Mouse (Mus musculus) urinary bladder, postnatal 36 days (tissue): Measurements from ENCODE around the gene Prkar1a.
A peak's percentile ranks its signal among the peaks of the same experiment; 100 is the strongest.

Experiments used
- DNase-seq, 2 experiments: peaks; one replicate each; pipeline ENCODE4 v3.0.0; 2022; ENCODE audit warnings: low spot score in 2 of 2, mixed read lengths in 1 of 2

Gene Prkar1a

GRCm38 (mm10) chr11:109672881-109673739 is 23.9 kb downstream of the Prkar1a start:
- DNase-seq, result no peak

DNA sequence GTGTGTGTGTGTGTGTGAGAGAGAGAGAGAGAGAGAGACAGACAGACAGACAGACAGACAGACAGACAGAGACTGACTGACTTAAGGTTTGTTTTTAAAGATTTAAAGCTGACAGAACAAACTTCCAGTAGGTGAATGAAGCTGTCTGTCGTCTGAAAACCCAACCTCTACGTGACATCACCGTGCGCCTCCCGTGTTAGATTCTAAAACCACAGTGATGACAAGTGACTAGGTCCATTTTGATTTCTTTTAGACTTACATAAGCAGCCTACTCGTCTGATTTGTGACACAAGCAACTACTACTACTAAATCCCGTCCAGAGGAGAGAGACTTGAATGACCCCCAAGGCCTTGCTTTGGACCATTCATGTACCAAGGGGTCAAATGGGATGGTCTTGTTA is 24.5 kb downstream of the Prkar1a start:
- no peak for DNase-seq

DNA sequence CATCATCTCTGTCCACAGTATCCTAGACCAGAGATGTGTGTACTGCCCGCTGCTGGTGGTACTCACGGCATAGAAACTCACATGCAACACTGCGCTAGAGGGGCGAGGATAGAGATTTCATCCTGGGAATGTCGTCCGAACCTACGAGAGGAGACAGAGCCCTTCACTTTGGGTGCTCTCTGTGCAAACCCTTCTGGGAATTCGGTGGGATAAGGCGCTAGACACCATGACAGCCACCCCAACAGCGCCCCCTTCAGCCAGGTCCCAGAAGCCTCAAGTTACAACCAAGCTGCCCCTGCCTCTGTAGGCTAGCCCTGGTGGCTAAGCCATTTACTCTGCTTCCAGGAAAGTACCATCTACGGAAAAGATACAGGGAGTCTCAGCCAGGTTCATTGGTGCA is 25.3 kb downstream of the Prkar1a start:
- DNase-seq, result no peak

DNA sequence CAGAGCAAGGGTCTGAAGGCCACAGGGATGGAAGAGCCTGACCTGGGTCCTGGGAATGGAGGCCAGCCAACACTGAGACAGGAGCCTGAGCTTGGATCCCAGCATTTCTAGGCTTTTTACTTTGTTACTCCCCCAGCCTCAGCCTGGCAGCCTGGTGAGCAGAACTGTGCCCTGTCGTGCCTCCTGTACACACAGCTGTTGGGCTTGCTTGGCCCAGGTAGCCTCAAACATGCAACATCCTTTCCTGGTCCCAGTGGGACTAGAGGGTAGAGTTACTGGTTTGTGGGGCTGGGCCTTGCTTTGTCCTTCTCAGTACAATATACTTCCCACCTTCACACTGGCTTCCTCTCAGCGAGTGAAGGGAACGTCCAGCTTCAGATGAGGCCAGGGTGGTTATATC is 26.0 kb downstream of the Prkar1a start:
- no peak for DNase-seq

GRCm38 (mm10) chr11:109675771-109676170 is 26.6 kb downstream of the Prkar1a start:
- no peak for DNase-seq

- no peak for DNase-seq
Observed at GRCm38 (mm10) chr11:109676621-109677373, 27.6 kb downstream of the Prkar1a start.

DNA sequence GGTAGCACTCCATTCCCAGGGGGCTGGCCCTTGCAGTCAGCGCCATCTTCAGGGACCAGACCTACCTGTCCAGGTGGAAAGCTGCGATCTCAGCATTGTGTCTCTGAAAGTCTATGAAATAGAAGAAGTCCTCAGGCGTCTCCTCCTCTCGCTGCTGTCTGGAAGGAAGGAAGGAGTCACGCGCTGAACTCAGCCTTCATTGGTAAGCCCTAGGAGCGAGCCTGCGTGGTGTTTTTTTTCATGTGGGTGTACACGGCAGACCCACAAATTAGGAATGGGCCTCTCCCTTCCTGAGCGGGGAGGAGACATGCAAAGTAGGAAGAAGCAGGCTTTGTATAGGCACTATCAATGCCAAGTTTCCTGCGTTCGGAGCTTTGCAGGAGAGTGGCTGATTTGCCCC is 29.1 kb downstream of the Prkar1a start:
- no peak for DNase-seq

- DNase-seq, result no peak
Observed at GRCm38 (mm10) chr11:109680934-109681333, 31.7 kb downstream of the Prkar1a start.

GRCm38 (mm10) chr11:109681556-109681955 is 32.4 kb downstream of the Prkar1a start:
- no peak for DNase-seq

DNA sequence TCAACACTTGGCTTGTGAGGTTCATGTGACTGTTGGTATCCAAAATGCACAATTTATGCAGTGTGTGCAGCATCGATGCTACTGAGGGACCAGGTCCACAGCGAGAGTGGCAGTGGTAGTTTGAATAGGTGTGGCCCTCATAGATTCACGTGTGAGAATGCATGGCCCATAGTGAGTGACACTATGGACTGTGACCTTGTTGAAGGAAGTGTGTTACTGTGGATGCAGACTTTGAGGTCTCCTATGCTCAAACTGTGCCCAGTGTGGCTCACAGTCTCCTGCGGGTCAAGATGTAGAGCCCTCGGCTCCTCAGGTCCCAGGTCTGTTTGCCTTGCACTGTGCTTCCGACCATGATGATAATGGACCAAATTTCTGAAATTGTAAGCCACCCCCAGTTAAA is 33.0 kb downstream of the Prkar1a start:
- DNase-seq, result no peak

DNA sequence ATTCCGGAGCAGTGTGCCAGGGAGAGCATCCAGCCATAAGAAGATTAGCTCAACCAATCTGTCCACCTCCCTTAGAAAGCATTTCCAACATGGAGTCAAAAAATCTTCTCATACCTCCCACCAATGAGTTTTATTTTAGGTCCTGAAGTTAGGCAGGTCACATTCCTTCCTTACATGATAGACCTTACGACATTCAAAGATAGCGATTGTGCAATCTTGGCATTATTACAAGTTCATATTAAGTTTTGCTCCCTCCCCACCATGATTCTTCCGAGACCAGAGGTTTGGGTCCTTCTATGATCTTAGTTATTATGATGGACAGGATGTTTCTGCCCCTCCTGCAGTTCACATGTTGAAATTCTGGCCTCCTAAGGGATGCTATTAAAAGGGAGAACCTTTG is 40.3 kb downstream of the Prkar1a start:
- DNase-seq, result no peak

DNA sequence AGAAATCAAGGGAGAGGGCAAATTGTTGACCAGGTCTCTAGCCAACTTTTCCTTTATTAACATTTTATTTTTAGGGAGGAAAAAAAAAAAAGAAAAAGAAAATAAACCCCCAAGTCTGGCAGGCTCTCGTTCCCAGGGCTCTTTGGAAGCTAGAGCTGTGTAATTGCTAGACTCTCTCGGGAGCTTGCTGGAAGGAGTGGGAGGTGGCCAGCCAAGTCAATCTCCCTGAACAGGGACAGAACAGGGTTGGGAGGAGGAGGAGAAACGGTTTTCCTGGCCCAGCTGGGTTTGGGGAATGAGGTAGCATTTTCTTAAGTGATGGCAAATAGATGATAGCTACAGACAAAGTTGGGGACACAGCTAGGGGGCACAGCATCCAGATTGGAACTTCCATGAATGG is 43.5 kb downstream of the Prkar1a start:
- DNase-seq, result peak in 1 of 2 experiments; percentile 38

- no peak for DNase-seq
Observed at GRCm38 (mm10) chr11:109696519-109696918, 47.3 kb downstream of the Prkar1a start.

DNA sequence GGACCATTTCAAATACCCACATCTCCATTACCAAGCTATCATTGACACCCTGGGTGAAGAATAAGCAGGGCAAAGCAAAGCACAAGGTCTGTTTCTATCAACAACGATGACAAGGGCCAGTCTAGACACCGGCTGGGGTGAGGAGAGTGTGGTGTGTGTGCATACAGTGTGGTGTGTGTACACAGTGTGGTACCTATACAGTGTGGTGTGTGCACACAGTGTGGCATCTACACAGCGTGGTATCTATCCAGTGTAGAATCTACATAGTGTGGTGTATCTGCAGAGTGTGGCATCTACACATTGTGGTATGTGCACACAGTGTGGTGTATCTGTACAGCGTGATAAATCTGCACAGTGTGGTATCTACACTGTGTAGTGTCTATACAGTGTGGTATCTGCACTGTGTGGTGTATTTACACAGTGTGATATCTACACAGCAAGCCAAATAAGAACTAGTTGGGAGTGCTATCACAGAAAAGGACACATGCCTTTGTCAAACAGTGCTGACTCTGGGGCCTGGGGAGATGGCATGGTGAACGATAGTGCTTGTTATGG is 48.0 kb downstream of the Prkar1a start:
- no peak for DNase-seq

- DNase-seq, result peak; percentile 27 to 36
Observed at GRCm38 (mm10) chr11:109698740-109699139, 49.5 kb downstream of the Prkar1a start.

GRCm38 (mm10) chr11:109699784-109700183 is 50.6 kb downstream of the Prkar1a start:
- DNase-seq, result no peak

GRCm38 (mm10) chr11:109700761-109701160 is 51.6 kb downstream of the Prkar1a start:
- DNase-seq, result peak in 1 of 2 experiments; percentile 35

- no peak for DNase-seq
Observed at GRCm38 (mm10) chr11:109702031-109702815, 53.0 kb downstream of the Prkar1a start.

GRCm38 (mm10) chr11:109703845-109704244 is 54.6 kb downstream of the Prkar1a start:
- no peak for DNase-seq

DNA sequence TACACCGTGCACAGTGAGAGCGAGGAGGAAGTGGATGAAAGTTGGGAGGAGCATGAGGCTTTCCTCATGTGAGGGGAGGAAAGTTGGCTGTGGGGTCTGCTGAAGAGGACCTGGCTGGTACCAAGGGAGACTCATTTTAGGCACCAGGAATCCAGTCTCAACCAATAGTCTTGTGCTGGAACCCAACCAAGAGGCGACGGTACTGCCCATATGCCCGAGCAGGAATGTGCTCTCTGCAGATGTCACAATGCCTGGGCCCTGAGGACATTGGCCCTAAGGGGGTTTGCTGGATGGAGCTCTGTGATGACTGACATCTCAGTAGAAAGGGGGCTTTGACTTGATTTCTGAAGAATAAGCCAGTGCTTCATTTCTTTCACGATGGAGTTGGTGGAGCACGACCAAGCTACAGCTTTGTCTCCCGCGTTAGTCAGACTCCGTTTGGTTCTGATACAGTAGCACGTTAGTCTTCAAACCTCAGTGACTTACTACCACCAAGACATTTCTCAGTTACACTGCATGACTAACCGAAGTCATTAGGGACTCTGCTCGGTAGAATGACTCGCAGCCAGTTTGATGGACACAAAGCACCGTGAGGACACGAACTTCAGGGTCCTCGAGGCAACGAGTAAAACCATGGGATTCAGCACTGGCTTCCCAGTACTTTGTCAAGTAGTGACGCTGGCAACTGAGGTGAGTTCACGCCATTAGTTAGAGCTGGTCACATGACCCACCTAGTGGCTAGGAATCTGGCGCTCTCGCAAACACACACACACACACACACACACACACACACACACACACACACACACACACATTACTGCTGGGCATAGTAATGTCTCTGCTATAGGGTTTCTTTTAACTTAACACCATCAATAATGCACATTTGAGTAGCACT is 55.4 kb downstream of the Prkar1a start:
- DNase-seq, result no peak
